Mouse (Mus musculus): Measurements from ENCODE around the gene Mfsd2a.

Gene Mfsd2a

DNA sequence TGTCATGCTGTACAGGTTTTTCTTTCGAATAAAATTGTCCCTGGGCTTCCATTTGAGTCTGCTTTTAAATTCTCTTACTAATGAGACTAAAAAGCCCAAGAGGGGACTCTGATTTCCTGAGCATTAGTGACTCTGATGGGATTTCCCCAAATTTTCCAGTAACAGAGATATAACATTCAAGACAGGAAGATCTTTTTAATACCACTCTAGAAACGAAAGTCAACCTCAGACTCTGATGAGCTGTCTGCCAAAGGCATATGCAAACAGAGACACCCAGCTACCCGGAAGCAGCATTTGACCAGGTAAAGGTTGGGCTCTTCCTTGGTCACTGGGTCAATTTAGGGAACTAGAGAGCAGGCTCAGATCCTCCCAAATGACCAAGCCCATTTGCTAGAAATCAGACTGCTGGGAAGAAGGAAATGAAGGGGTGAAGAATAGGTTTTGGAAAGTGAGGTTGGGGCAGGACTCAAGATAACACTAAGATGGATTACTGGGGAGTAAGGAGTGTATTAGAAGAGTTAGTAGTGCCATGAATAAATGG is 27.9 kb downstream of the Mfsd2a start:
- no peak for DNase-seq

DNA sequence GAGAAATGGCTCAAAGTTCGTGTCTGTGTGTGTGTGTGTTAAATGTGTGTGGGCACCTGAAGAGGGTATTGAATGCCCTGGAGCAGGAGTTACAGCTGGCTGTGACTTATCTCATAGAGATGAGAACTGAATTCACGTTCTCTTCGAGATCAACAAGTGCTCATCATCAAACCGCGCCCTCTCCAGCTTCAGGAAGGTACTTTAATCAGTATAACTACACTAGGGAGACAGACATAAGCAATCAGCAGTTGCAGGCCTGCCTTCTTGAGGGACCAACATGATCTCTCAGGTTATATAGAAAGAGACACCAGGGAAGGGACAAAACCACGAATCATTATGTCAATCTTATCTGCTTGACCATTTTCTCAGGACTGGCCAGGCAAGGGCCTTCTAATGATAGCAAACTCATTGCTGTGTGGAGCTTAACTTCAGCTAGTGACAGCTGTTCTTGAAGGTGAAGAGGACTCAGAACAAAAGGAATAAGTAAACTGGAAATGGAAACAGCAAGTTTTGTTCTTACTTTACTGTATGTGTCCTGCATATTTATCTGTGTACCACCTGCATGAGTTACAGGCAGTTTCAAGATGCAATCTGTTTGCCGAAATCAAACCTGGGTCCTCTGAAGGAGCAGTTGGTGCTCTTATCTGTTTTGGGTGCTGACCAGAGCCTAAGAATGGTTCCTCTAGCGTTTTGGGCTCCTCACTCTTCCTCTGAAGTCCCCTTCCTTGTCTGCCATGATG is 28.6 kb downstream of the Mfsd2a start:
- no peak for DNase-seq

DNA sequence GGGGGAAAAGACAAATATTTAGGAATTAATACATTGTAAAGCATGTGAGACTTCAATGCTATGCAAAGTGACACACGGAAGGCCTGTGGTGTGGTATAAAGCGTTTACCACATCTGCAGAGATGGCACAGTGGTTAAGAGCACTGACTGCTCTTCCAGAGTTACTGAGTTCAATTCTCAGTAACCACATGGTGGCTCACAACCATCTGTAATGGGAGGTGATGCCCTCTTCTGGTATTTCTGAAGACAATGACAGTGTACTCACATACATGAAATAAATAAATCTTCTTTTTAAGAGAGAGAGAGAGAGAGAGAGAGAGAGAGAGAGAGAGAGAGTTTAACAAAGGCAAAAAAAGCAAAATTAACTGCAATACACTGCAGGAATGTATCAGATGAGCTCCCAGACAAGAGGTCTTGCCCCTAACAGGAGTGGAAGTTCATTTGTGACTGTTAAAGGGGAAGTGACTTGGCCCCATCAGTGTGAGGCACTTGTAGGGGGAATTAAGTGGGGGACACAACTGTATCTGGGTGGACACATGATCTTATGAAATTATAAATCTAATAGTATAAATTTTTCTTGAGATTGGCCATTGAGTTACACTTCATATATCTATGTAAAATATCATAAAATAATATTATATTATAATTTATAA is 29.9 kb downstream of the Mfsd2a start:
- DNase-seq: no peak

DNA sequence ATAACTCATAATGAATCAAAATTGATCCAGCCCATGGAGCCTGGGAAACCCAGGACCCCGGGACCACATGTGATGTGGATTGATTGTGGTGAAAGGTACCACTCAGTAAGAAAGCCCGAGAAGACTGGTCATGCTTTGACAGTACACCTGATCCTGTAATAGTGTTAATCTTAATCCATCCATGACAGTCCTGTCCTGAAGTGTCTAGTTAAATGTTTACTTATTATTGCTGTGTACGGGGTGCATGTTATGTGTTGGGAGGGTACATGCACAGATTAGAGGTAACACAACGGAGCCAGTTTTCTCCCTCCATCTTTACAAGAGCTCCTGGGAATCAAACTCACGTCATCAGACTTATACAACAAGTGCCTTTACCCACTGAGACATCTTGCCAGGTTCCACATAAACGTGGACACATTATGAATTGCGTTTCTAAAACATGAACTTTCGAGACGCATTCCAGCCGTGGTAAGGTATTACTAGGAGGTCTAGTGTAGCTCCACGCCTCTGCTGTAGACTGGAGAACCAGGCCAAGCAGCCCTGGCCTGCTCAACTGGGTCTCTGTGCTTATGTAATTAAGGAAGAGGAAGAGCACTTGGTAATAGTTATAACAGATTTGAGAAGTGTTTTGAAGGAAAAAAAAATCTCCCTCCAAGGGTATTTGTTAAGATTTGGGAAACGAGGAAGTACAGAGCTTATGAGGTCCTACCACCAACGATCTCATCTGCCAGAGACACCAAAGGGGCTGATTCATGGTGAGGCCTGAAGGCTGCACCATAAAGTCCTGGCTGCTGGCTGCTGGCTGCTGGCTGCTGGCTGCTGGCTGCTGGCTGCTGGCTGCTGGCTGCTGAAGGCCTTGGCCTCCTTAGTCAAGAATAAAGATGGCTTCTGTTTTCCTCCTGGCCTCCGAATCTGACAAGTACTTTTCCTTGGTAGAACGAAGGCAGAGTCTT is 37.3 kb downstream of the Mfsd2a start:
- DNase-seq: no peak

DNA sequence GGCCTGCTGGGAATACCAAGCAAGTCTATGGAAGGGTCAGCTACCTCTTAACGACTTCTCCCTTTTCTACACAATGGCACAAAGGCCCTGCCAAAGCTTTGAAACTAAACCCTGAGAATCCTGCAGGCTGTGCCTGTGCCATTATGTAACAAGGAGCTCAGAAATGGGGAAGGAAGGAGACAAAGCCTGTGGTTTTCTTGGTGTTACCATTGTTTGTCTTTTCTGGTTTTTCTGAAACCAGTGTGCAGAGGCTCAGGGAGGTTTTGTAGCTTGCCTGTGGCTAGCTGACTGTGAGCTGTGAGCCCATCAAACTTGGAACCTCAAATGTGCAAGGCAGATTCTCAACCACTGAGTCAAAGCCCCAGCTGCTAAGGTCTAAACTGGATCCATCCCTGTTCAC is 38.1 kb downstream of the Mfsd2a start:
- no peak for DNase-seq

DNA sequence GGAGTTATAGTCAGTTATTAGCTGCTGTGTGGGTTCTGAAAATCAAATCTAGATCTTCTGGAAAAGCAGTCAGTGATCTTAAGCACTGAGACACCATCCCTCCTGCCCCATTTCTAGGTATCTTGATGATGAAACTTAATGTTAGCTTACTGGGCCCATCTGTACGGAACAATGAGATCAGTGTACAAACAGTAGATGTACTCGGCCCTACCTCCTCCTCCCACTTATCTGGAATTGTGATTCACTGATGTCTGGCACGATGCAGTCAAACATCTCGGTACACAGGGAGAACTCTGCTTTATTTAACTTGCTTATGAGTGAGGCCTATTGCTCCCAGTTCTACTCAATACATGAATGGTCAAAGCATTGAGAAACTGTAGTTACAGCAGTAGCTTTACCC is 45.0 kb downstream of the Mfsd2a start:
- no peak for DNase-seq

DNA sequence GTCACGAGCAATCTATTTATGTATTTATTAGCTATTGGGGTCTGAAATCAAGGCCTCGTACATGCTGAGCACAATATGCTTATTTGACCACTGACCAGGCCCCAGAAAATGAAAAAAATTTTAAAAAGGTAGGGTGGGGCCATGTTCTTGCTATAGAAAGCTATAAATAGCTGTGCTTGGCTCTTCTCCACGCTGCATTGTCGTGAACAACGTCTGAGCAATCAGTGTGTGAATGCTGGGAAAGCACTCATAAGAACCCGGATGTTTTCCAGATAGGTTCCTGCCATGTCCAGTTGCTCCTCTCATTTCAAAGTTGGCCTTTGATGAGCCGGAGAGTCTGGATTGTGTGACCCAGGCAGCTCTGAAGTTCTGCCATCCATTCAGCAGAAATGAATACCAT is 46.8 kb downstream of the Mfsd2a start:
- DNase-seq: no peak

DNA sequence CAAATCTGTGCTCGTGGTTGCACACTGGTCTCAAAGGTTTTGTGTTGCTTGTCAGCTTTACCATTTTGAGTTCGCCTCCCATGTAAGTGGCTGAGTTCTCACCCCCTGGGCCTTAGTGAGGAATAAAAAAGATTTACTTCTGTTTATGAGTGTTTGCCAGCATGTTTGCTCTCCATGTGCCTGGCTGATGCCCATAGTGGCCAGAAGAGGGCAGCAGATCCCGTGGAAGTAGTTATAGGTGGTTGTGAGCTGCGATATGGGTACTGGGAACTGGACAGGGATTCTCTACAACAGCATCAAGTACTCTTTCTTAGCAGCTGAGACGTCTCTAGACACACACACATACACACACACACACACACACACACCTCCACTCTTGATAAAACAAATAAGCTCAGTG is 48.4 kb downstream of the Mfsd2a start:
- no peak for DNase-seq

DNA sequence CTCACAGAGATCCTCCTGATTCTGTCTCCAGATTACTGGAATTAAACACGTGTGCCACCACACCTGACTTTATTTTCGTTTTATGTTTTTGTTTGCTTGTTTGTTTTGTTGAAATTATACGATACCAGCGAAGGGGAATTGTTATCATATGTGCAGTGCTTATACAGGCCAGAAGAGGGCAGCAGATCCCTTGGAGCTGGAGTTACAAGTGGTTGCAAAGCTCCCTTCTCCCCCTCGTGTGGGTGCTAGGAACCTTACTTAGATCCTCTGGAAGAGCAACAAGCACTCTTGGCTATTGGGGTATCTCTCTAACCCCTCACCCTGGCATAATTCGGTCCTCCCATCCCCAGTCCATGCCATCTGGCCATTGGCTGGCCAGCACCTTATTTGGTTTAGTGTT is 50.4 kb downstream of the Mfsd2a start:
- no peak for DNase-seq

DNA sequence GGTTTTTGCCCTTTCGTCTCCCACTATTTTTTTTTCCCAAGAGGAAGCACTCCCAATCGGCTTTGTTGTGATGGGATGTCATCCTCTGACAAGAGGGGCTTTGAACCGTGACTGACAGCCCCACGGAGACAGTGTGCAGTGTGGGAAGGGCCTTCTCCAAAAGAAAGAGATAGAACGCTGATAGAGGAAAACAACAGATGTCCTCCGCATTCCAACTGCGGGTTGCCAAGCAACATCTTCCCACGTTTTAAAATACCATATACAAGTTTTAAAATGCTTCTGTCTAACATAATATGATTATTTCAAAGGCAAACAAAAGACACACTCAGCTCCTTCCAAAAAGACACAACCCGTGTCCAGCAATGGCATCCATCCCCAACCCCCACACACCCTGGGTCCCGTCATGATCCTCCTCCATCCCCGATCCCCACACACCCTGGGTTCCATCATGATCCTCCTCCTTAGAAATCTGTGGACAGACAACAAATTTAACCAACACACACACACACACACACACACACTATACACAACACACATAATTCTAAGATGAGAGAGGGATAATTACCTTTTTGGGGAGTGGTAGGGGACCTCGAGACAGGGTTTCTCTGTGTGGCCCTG is 51.3 kb downstream of the Mfsd2a start:
- no peak for DNase-seq

DNA sequence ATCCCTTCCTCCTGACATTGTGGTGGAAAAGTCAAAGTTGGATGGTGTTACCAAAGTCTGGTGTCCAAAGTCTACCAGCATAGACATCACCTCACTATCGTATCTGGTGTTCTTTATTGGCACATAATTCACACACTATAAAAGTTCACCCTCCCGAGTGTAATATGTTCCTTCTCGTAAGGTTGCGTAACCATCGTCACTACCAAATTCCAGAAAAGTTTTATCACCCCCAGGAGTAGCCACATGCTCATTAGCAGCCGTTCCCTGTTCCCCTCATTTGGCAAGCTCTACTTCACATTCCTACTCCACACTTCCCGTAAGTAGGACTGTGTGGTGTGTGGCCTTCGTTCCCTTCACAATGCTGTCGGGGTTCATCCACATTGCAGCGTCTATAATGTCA is 55.6 kb downstream of the Mfsd2a start:
- no peak for DNase-seq

DNA sequence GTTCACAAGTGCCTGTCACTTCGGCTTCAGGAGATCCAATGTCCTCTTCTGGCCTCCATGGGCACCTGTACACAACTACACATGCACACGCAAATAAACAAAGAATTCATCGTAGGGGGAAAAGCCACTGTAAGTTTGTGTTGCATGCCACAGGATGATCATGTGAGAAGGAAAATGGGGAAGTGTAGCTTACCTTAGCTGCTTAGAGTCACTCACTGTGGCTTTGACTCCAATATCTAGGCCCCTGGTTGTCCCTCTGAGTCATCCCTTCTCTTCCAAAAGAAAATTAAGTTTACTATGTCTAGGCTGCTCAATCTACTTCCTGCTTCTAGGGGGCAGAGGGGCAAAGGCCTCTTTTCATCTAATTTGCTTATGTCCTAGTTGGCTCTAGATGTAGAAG is 57.3 kb downstream of the Mfsd2a start:
- no peak for DNase-seq

DNA sequence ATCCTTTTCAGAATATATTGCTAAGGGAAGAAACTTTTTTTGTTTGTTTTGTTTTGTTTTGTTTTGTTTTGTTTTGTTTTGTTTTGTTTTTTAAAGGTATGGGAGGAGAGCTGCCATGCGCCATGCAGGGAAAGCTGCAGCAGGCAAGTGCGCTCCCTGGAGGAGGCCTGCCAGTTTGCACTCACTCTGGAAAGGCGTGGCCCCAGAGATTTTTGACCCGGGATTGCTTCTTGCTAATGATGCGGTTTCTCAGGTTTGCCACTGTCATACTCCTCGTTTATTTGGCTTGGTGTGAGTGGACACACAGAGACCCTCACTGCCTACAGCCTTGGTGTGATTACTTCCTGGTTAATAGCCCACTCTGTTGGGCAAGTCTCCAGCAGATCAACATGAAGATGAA is 58.8 kb downstream of the Mfsd2a start:
- peak; percentile 32 to 55 for DNase-seq

DNA sequence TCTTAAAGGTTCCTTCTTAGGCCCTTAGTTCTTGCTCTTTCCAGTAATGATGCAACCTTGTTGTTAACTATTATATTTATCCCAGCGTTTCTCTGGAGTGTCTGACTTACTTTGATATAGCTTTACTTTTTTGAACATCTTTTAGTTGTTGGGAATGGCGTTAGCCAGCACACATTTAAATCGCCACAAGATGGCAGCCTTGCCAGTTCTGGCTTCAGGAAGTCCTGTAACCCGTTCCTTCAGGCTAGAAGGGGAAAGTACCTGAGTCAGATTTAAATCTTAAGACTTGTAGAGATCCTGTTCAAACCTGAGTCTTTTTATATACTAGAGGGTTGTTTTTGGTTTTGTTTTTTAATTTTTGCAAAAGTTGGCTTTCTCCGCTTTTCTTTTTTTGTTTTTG is 62.7 kb downstream of the Mfsd2a start:
- peak; percentile 60 to 79 for DNase-seq

DNA sequence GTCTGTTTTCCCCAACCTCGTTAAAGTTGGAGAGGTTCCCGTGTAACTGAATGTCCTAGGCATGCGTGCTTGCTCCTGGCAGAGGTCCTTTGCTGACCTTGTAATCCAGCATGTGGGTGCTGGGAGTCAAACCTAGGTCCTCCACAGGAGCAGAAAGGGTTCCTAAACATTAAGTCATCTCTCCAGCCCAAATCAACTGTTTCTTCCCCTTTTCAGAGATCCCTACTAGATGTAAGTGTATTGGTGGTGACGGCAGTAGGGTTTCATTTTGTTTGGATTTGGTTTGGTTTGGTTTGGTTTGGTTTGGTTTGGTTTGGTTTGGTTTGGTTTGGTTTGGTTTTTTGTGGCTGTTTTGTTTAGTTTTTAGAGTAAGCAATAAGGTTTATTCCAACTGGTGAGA is 63.2 kb downstream of the Mfsd2a start:
- DNase-seq: no peak

All from lung, postnatal 4 days (tissue).